Mouse (Mus musculus): Measurements from ENCODE around the gene Cep41.

DNA sequence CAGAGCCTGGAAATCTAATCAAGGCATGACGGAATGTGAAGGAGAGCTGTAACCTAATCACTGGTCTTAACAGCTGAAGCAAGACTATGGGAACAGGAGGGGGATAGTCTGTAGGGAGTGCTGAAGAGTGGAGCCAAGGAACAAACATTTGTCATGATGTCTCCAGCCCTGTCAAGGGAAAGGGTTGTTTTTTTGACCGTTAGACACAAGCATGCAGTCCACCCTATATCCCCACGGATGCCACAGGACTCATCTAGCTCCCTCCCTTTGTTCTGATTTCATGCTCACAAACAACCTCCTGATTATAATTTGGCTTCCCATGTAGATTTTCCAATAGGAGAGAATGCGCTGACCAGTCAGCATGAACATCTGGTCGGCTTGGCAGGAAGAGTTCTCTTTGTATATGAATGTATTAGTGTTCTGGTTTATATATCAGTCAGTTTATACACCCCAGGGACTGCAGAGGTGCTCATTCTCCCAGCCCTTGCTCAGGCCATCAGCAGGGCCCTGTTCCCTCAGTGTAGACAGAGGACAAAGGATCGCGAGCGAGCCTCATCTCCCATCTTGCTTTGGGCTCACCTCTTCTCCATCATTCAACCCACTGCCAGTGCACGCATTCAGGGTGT is 10.5 kb upstream of the Cep41 start:
- no peak for TF ChIP-seq CTCF (IDR thresholded peaks at IDR 0.05; ENCODE audit: low read depth)
- peak; percentile 79 for TF ChIP-seq EP300 (IDR thresholded peaks at IDR 0.05; ENCODE audit: low read depth)
